Mouse (Mus musculus) c-Kit-positive CD71-negative TER-119-negative erythroid progenitor cells, embryonic 14.5 days (primary cell): Measurements from ENCODE around the gene AI413582.

Source experiments
- DNase-seq: peaks from one replicate; pipeline ENCODE4 v3.0.0-alpha.2; 2013; ENCODE audit warnings: low read depth

Gene AI413582

DNA sequence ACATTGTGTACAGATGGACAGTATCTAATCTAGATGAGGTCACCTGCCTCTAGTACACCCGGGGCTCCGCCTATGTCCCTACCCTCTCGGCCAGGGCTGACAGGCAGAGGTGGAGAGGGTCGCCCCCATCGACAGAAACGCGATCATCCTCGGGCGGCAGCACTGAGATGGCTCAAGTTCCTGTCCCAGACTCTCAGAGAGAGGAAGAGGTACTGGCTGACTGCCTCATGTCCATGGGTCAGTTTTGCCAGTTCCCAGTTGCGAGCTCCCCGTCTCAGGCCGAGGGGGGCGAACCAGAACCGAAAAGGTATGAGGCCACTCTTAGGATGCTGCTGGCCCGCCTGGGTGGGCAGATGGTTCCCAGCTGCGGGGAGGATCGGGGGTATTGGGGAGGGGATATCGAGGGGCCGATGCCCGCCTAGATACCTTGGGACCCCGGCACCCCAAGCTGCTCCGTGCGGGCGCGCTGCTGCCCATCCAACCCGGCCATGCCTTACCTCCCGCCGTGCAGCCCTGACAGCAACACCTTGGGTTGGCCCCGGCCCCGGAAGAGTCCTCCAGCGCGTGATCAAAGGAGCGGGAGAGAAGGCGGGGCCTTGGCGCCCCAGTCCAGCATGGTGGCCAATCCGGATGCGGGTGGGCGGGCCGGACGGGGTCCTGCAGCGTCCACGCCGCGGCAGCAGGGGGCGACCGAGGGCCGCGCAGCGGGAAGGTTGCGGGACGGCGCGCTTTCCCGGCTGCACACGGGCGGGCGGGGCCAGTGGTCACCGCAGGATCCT, at the start of gene AI413582:
Gene AI413582 (minus strand): TSS at position 594 of the 779 bp plus-strand sequence.
- DNase-seq: peak; percentile 84

DNA sequence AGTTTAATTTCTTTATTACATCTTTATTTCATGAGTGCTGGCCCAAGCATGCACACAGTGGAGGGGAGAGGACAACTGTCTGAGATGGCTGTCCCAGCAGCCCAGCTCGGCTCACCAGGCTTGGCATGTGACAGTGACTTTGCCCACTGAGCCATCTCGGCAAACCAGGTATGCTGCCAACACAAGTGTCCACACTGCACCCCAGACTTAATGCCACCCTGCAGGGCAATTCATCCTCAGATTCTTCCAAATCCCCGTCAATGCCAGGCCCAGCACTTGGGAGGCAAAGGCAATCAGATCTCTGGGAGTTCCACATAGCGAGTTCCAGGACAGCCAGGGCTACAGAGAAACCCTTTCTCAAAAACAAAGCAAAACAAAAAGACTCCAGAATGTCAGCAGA, 47.5 kb upstream of the AI413582 start:
- no peak for DNase-seq

- no peak for DNase-seq
These were observed 46.4 kb upstream of the AI413582 start for GRCm38 (mm10) chr17:27611994-27612393.

DNA sequence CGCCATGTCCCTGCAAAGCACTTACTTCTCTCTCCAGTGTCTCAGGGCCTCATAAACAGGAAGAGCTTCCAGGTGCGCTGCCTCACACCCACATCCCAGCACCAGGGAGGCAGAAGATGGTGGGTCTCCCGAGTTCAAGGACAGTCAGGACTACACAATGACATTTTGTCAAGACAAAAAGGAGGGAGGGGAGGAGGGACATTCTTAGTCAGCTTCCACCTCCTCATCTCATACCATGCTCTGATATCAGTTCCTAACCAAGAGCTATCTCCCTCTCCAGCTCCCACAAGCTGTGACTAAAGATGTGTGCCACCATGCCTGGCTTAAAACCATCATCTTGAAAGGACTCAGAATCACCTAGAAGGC, 45.9 kb upstream of the AI413582 start:
- DNase-seq: no peak

DNA sequence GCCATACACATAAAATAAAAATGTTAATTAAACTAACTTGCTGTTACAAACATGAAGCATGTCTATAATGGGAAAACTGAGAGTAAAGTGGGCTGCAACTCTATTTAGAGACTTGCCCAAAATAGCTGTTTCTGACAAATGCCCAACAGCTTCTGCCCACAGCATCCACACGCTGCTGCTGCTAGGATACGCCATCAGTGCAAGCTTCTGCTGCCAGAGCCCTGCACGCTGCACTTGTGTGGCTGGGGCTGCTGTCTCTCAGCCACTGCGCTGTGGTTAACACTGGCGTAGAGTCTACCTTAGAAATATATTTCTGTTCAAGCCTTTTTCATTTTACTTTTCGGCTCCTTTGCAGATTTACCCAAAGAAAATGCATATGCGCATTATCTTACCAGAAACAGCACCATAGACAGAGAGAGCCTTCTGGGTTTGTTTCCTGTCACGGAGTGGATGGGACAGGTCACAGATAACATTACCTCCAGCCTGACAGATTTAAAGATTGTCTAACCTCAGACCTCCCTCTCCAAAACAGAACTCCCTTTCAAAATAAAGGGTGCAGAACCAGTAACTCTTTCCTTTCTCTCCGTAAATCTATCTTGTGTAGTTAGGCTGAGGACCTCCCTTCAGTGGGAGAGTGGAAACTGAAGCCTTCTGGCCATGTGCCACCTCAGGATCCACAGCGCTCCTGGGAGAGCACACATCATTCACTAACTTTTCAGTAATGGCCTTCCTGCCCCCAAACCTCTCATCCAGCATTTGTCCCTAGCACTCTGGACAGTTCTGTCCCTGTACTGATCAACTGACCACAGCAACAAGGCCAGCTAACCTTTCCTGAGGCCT, 45.3 kb upstream of the AI413582 start:
- DNase-seq: no peak

GRCm38 (mm10) chr17:27609576-27609975, 44.0 kb upstream of the AI413582 start:
- DNase-seq: no peak

GRCm38 (mm10) chr17:27603522-27604234, 38.1 kb upstream of the AI413582 start:
- no peak for DNase-seq

DNA sequence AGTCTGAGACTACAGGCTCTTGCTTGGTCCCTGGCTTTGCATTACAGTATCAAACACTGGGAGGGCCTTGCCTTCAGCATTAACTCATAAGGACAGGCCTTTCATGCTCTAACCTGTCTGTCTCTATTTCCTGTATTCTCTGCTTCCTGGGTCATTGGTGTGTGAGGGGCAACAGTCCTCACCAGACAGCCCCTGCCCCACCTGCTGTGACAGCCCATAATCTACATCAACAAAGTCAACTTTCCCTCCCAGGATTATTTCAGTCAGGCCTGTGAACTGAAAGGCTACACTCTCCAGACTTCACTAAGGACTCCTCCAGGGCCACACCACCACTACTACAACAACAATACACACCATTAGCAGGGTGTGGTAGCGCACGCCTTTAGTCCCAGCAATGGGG, 37.5 kb upstream of the AI413582 start:
- no peak for DNase-seq

- no peak for DNase-seq
These were observed 35.3 kb upstream of the AI413582 start for GRCm38 (mm10) chr17:27600869-27601268.

DNA sequence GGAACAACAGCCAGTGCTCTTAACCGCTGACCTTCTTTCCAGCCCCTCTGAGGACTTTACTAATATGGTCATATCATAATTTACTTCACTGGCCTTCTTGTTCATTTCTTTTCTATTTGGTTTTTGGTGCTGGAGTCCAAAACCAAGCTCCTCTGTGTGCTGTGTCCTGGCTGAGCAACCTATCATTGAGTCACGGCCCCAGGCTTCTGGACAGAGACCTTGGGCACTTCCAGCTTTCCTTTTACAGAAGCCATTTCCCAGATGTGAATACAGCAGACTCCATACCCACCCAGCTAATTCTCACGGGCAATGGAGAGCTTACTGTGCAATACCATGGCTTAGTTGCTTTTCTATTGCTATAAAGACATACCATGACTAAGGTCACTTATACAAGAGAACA, 34.7 kb upstream of the AI413582 start:
- DNase-seq: no peak

GRCm38 (mm10) chr17:27596376-27597190, 31.0 kb upstream of the AI413582 start:
- DNase-seq: no peak

DNA sequence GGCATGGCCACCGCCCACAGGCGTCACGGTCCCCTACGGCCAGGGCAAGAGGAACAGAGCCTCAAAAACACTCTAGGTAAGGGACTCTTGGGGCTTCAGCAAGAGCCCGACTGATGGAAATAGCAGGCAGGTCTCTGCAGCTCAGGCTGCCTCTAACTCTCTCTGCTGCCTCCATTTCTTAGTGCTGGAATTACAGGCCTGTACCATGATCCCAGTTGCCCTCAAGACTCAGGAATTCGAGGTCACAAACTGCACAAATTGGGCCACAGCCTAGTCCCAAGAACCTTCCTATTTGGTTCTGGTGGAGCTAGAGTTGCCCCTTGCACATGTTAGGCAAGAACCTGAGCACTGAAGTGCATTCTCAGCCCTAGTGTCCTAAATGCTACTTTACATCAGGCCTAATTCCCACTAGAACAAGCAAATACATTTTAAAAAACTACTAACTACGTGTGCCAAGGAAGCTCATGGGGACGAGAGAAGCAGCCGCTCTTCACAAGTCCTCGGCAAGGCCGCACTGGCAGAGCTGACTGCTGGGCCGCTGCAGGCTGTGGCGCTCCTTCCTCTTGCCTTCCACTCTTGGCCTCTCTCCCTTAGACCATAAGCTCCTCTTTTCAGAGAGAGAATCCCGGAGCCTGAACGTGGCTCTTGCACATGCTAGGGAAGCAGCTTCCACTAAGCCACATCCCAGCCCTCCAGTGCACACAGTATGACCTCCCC, 30.3 kb upstream of the AI413582 start:
- no peak for DNase-seq

DNA sequence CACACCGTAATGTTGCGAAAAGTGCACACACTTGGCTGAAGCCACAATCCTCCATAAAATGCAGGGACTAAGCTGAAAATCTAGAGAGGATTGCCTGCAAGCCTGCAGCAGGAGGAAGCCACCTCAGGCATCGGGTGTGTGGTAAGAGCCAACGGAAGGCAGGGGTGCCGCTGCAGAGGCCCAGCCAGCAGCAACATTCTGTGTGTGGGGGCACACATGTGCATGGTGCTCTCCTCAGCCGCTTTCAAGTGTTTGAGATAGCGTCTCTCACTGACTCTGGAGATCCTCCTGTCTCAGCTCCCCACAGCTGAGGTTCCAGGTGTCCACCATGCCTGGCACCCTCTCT, 27.0 kb upstream of the AI413582 start:
- no peak for DNase-seq

GRCm38 (mm10) chr17:27591826-27592564, 26.4 kb upstream of the AI413582 start:
- no peak for DNase-seq

GRCm38 (mm10) chr17:27588231-27588630, 22.7 kb upstream of the AI413582 start:
- no peak for DNase-seq

GRCm38 (mm10) chr17:27587252-27587651, 21.7 kb upstream of the AI413582 start:
- DNase-seq: no peak

DNA sequence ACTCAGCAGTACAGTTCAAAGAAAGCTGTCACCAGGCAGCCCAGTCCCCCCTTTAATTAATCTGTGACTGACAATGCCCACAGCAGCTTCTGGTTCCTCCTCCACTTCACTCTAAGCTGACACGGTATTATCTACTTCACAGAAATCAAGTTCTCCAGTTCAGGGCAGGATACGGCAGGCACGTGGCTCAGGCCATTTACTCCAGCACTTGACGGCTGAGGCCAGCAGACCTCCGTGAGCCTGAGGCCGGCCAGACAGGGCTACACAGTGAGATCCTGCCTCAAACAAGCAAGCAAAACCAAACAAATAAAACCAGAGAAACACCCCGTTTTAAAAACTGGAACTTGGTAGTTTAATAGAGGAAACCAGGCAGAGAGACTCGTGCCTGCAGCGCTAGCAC, 21.1 kb upstream of the AI413582 start:
- no peak for DNase-seq

- no peak for DNase-seq
These were observed 17.8 kb upstream of the AI413582 start for GRCm38 (mm10) chr17:27583185-27583894.

DNA sequence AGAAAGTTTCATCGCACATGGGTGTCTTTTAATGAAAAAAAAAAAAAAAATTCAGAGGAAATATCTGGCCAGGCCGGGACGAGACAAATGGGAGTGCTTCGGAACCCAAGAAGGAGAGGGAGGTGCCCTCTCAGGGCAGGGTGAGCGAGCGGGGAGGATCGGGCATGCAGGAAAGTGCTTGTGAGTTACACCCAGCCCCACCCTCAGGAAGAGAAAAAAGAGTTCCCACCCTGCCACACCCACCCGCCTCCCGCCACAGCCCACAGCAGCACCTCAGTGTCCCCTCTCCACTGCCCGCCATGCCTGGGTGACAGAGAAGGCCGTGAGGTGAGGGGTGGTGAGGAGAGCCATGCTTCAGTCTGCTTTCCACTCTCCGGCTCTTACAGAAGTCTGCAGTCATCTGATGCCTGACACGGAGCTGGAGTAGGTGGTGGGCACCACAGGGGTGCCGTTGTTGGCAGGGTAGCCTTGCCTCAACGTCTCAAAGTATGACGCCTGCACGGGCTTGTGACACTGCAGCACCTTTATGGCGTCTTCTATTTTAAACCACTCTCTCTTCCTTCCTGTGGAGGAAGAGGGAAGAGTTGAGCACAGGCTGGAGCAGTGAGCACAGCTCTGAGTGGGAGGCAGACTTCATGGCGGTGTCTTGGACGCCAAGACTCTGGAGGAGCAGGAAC, 15.0 kb upstream of the AI413582 start:
- DNase-seq: no peak
